Mouse (Mus musculus): Measurements from ENCODE around the gene Cfap157.

Cfap157 gene

GRCm38 (mm10) chr2:32750887-32751664 is 33.2 kb downstream of the Cfap157 start:
- DNase-seq (ENCODE audit: low spot score in 2 of 2) = no peak

DNA sequence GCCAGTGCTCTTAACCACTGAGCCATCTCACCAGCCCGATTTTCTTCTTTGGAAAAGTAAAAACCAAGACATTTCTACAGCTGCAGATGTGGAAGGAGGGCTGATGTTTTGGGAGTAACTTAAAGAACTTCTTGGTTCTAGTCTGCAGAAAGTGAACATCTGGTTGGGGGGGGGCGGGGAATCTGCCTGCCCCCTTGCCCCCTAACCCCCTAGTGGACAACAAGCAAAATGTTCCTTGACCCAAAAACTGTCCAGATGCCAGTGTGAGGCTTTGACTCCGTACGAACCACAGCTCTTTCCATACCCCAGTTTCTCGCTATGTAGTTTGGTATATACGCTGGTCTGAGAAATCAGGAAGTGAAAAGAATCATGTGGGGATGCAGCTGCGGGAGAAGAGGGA is 34.0 kb downstream of the Cfap157 start:
- no peak for DNase-seq (ENCODE audit: low spot score in 2 of 2)

DNA sequence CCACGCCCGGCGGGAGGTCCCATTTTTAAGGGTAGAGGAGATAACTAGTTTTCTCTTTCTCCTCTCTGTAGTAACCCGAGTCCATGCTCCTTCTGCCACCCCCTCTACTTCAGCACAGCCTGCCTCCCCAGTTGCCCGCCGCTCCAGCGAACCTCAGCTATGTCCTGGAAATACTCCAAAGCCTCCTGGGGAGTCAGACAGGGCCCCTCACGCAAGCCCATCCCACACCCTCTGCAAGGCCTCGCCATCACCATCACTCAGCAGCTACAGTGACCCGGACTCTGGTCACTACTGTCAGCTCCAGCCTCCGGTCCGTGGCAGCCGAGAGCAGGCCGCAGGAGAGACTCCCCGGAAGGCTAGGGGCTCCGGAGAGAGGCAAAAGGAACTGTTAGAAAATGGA is 35.1 kb downstream of the Cfap157 start:
- DNase-seq (ENCODE audit: low spot score in 2 of 2) = no peak

DNA sequence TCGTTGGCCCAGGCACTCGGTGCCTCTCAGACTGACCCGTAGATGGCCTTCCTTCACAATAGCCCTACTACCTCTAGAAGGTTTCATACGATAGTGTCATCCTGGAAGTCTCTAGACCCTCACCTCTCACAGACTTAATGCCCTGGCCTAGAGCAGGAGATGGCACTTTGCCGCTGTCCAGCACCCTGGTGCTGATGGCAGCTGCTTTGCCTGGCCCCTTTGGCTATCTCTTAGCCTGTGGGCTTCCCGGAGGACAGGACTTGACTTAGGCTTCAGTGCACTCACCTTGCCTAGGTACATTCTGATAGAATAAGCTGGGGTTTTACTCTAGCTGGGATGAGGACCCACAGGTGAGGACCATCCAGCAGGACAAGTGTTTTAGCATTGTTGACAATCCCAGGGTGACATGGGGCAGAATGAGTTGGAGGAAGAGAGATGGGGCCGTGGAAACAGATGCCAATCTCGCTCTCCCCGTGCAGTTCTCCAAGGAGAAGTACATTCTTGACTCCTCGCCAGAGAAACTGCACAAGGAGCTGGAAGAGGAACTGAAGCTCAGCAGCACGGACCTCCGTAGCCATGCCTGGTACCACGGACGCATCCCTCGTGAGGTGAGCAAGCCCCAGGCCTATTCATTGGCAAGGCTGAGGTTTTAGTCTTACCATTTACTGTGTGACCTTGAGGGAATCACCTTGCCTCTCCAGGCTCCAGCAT is 39.8 kb downstream of the Cfap157 start:
- no peak for DNase-seq (ENCODE audit: low spot score in 2 of 2)

DNA sequence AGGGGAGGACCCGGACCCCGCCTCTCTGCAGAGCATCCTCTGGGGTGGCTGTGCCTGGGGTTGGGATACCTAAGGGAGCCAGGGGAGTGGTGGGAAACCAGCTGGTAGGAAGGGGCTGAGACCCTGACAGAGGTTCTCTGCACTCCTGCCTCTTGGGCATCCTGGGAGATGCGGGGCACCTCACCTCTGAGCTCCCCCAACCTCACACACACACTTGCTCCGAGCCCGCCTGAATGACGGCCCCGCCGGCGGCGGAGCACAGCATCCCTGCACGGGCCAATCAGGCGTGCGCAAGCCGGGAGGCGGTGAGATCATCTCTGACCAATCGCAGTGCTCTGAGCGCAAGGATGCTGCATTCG is 42.1 kb downstream of the Cfap157 start:
- no peak for DNase-seq (ENCODE audit: low spot score in 2 of 2)

DNA sequence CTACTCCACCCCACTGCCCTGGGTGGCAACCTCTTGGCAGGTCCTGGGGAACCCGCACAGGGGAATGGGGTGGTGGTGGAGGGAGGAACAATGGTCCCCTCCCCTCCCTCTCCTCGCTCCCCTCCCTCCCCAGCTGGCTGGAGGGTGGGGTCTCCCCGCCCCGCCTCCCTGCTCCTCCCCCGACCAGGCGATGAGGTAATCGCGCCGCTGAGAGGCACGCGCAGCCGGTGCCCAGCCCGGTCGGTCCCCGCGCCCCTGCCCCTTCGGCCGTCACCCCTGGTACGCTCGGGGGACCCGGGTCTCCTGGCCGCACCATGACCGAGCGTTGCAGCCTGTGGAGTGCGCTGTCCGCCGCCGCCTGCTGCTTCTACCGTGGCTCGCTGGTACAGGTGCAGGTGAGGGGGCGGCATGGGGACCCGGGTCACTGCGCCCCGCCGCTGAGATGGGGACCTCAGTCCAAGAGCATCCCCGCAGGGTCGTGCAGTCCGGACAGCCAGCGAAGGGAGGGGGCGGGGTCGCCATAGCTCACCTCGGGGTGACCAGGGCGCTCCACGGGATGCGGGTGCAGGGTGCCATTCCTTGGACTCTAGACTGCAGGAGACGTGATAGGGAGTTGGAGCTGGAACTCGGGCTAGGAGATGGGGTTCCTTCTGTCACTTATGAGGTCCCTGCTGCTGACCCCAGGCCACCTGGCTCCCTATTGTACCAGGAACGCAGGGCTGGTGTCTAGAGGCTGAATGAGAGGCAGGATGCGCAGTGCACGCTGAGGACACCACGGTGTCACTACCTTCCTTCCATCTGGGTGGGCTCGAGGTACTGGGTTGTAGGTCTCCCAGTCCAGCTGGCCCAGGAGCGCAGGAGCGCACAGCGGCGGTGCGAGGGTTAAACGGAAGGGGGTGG is 42.7 kb downstream of the Cfap157 start:
- no peak for DNase-seq (ENCODE audit: low spot score in 2 of 2)

DNA sequence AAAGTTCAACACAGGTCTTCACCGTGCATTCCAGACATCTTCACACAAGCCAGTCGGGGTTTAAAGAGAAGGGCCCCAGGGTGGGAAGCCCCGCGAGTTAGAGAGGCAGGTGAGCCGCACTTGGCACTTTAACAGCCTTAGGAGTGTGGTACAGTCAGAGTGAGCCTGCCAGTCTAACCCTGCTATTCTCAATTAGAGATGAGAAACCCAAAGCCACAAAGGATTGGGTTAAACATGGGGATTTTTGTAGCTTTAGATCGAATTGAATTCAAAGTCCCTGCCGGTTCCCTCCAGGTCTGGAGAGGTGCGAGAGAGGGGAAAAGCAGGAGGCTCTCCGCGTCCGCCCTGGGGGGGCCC is 43.3 kb downstream of the Cfap157 start, which contains the start of gene 6330409D20Rik:
TSS of gene 6330409D20Rik (minus strand) at position 101 of the 357 bp plus-strand sequence.
- no peak for DNase-seq (ENCODE audit: low spot score in 2 of 2)

DNA sequence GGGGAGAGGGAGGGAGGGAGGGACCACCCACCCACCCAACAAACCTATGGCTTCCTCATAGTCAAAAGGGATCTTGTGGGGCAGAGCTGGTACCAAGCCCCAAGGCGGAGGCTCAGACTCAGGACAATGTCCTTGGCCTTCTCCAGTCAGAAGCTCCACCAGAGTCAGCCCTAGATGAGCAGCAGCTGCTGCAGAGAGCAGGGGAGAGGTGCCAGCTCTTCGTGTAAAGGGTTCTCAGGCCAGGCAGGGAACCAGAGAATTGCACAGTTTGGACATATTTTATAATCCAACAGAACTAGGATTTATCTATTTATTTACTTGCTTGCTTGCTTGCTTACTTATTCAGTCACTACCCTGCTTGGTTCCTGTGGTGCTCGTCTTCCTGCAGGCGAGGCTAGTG is 44.9 kb downstream of the Cfap157 start:
- no peak for DNase-seq (ENCODE audit: low spot score in 2 of 2)

GRCm38 (mm10) chr2:32737008-32737407 is 47.2 kb downstream of the Cfap157 start:
- DNase-seq (ENCODE audit: low spot score in 2 of 2) = no peak

- DNase-seq (ENCODE audit: low spot score in 2 of 2) = peak; percentile 52 to 73
Observed at GRCm38 (mm10) chr2:32736306-32736829, 47.9 kb downstream of the Cfap157 start.

GRCm38 (mm10) chr2:32734933-32735332 is 49.3 kb downstream of the Cfap157 start:
- DNase-seq (ENCODE audit: low spot score in 2 of 2) = no peak

DNA sequence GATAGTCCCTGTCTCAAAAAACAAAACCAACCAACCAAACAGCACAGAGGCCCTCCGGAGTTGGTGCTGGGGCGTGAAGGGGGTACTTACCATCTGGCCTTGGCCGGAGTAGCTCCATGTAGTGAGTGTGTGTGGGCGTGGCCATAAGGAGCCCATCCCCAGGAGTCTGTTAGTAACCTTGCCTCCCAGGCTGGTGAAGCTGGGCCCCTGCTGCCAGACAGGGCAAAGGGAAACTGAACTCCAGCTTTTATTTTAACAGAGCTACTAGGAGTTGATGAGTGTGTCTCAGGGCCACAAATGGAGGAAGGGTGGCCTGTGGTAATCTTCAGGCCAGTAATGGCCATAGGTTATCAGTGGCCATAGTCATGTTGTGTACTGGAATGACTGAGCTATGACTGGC is 49.7 kb downstream of the Cfap157 start:
- no peak for DNase-seq (ENCODE audit: low spot score in 2 of 2)

- DNase-seq (ENCODE audit: low spot score in 2 of 2) = no peak
Observed at GRCm38 (mm10) chr2:32732695-32733094, 51.5 kb downstream of the Cfap157 start.

- no peak for DNase-seq (ENCODE audit: low spot score in 2 of 2)
Observed at GRCm38 (mm10) chr2:32731911-32732310, 52.3 kb downstream of the Cfap157 start.

DNA sequence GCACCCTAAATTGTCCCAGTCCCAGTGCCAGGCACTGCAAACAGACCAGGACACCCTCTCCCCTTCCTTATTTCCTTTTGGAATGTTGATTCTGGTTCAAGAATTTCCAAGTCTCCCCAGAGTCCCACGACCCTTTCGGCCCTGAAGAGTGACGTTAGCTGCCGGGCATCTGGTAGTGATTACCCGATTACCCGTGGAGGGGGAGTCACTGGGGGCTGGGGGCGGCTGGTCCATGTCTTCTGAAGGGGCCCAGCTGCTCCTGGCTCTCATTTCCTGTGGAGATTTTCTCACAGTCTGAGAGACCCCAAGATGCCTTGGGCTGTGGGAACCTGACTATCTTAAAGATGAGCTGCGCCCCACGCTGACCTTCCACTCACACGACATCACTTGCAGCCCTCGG is 53.4 kb downstream of the Cfap157 start:
- DNase-seq (ENCODE audit: low spot score in 2 of 2) = no peak

- no peak for DNase-seq (ENCODE audit: low spot score in 2 of 2)
Observed at GRCm38 (mm10) chr2:32729547-32729946, 54.7 kb downstream of the Cfap157 start.

DNA sequence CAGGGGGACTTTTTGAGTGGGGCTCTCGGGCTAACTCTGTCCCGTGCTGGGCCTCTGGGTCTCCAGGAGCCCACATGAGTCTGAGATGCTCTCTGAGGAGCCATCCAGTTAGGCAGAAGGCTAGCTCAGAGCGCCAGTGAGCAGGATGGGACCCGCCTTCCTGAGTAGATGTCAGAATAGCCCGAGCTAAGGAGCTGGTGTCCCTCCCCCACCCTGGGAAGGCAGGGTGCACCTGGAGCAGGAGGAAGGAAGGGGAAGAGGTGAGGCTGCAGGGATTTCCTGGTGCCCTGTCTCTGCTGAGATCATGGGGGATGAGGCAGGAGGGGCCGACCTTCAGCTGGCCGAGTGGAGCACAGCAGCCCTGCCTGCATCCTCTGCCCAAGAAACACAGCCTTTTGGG is 55.8 kb downstream of the Cfap157 start:
- no peak for DNase-seq (ENCODE audit: low spot score in 2 of 2)

GRCm38 (mm10) chr2:32727435-32727834 is 56.8 kb downstream of the Cfap157 start:
- peak; percentile 45 to 80 for DNase-seq (ENCODE audit: low spot score in 2 of 2)

Measured in natural killer cell, adult 2 months (primary cell).